Mouse (Mus musculus) embryonic fibroblast, embryonic 13.5 days (primary cell): ENCODE measurements around the gene Zfp82.

Experiments
- CTCF ChIP-seq: IDR thresholded peaks from 2 replicates; pipeline ENCODE4 v1.5.1; 2011; ENCODE audit warnings: mild to moderate bottlenecking, control low read depth, low read length, moderate library complexity, borderline replicate concordance; ENCODE audit not compliant: insufficient read depth
- POLR2A ChIP-seq: IDR thresholded peaks from 2 replicates; pipeline ENCODE4 v1.6.1; 2011; ENCODE audit warnings: low read depth, mild to moderate bottlenecking, control low read depth, low read length, moderate library complexity

DNA sequence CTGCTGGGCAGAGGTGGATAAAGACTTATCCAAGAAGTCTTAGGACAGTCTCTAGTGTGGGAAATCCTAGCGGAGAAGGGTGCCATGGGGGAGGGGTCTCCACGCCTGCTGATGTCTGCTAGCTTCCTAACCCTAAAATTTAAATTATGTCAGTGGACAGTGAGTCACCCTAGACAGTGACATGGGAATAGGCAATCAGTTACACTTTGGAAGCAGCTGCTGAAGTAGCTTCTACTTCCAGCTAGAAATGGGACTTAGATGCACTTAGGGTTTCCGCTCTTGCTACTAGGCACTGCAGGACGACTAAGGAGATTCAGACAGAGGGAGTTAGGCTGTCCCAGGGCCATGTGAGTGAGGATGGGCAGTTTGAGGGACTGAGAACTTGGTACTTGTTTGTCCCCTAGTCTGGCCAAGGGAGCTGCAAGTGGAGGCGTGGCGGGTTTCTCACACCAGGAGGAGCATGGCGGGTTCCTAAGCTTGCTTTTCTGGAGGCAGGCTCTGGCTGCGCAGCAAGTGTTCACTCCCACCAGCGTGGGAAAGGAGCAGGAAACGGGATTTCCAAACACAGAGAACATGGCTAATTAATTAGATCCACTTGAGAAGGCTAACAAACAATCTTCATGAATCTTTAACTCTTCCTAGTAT lies 62.0 kb downstream of the Zfp82 start:
- TF ChIP-seq POLR2A (no peak), CTCF (no peak)
